In genomic region chr10:90576191-90577098, GRCm38 (mm10) we compare ENCODE assay signal across 8 mouse cellular contexts.
DNase-seq lines count a peak whose midpoint lies in the region; ATAC-seq and TF ChIP-seq lines count a peak whose summit lies in the region.

No protein-coding gene starts in this region.

- DNase-seq in cerebellum, adult 18-20 months, result peak; percentile 40 to 53
- peak; percentile 64 to 84 for DNase-seq in layer of hippocampus, adult 2 months (ENCODE audit: low spot score in 2 of 2)
- DNase-seq in mesoderm, embryonic 11.5 days (ENCODE audit: low read depth, low spot score), result peak; percentile 44
- no peak for DNase-seq in urinary bladder, adult 2 months (ENCODE audit: low spot score)
- no peak for DNase-seq in lung, postnatal 0 days (ENCODE audit: low spot score)

- H3K27ac ChIP-seq in heart, embryonic 12.5 days (ENCODE audit: poor library complexity, severe bottlenecking), result no peak overlapping the region
- peak overlapping the region; percentile 99 for H3K27ac ChIP-seq in layer of hippocampus, adult 2 months
- no peak overlapping the region for H3K27ac ChIP-seq in stomach, embryonic 16.5 days (ENCODE audit: low read length)
- no peak overlapping the region for H3K27ac ChIP-seq in lung, postnatal 0 days (ENCODE audit: low read length)

- H3K9me3 ChIP-seq in heart, embryonic 12.5 days (replicated peaks), result 0 out of 2 replicates have a peak, but pooled peaks cover 2% of the 10 kb centered on the region
- H3K9me3 ChIP-seq in stomach, embryonic 16.5 days (replicated peaks; ENCODE audit: control insufficient read depth, low read length), result no peaks in the 10 kb centered on the region
- H3K9me3 ChIP-seq in lung, postnatal 0 days (ENCODE audit: low read length), result no peaks in the 10 kb centered on the region

- no peaks in the 10 kb centered on the region for H3K36me3 ChIP-seq in heart, embryonic 12.5 days
- no peaks in the 10 kb centered on the region for H3K36me3 ChIP-seq in stomach, embryonic 16.5 days (ENCODE audit: control insufficient read depth, insufficient read depth, low read length)
- no peaks in the 10 kb centered on the region for H3K36me3 ChIP-seq in lung, postnatal 0 days (ENCODE audit: insufficient read depth, low read length)

- H3K9ac ChIP-seq in heart, embryonic 12.5 days, result 0 out of 2 replicates have a peak overlapping the region, but pooled peaks have one; percentile 38
- peak overlapping the region; percentile 35; the same call in 1 of the 2 replicates for H3K9ac ChIP-seq in stomach, embryonic 16.5 days (ENCODE audit: low read length)
- no peak overlapping the region for H3K9ac ChIP-seq in lung, postnatal 0 days (replicated peaks; ENCODE audit: low read depth)

- no peak for TF ChIP-seq EP300 in lung, postnatal 0 days (IDR thresholded peaks at IDR 0.05)

- TF ChIP-seq CTCF in layer of hippocampus, adult 2 months (conservative IDR thresholded peaks at IDR 0.05), result no peak
- TF ChIP-seq CTCF in lung, postnatal 0 days (IDR thresholded peaks at IDR 0.05), result no peak

- H3K4me2 ChIP-seq in heart, embryonic 12.5 days, result peak overlapping the region; percentile 63
- peak overlapping the region; percentile 39 for H3K4me2 ChIP-seq in stomach, embryonic 16.5 days (ENCODE audit: low read depth, low read length)
- no peak overlapping the region for H3K4me2 ChIP-seq in lung, postnatal 0 days (replicated peaks; ENCODE audit: low read depth, low read length)

- peak; percentile 52; the same call in 1 of the 2 replicates for ATAC-seq in common myeloid progenitor, adult 5-6 weeks (replicated peaks; ENCODE audit: low read depth, poor library complexity, severe bottlenecking)
- no peak for ATAC-seq in heart, embryonic 12.5 days (ENCODE audit: insufficient number of reproducible peaks, low FRiP score)
- ATAC-seq in stomach, embryonic 16.5 days (ENCODE audit: insufficient read depth, low FRiP score), result peak; percentile 40; the same call in 1 of the 2 replicates
- ATAC-seq in lung, postnatal 0 days, result no peak

- 32% methylated on average over 29 of the region's 29 CpGs for WGBS in heart, embryonic 12.5 days
- WGBS in stomach, embryonic 16.5 days, result 22% methylated on average over 29 of the region's 29 CpGs
- 27% methylated on average over 29 of the region's 29 CpGs for WGBS in lung, postnatal 0 days

- H3K4me3 ChIP-seq in heart, embryonic 12.5 days, result peak overlapping the region; percentile 24
- H3K4me3 ChIP-seq in layer of hippocampus, adult 2 months, result peak overlapping the region; percentile 80
- peak overlapping the region; percentile 23 for H3K4me3 ChIP-seq in stomach, embryonic 16.5 days (replicated peaks; ENCODE audit: low read length)
- H3K4me3 ChIP-seq in lung, postnatal 0 days (ENCODE audit: low read depth, low read length), result no peak overlapping the region

- H3K4me1 ChIP-seq in heart, embryonic 12.5 days (replicated peaks), result peaks cover 8% of the 10 kb centered on the region; the same call in 1 of the 2 replicates
- H3K4me1 ChIP-seq in stomach, embryonic 16.5 days (ENCODE audit: control insufficient read depth, insufficient read depth, low read length), result 0 out of 2 replicates have a peak, but pooled peaks cover 3% of the 10 kb centered on the region
- no peaks in the 10 kb centered on the region for H3K4me1 ChIP-seq in lung, postnatal 0 days (ENCODE audit: insufficient read depth, low read depth, low read length)

- no peaks in the 10 kb centered on the region for H3K27me3 ChIP-seq in heart, embryonic 12.5 days (replicated peaks)
- no peaks in the 10 kb centered on the region for H3K27me3 ChIP-seq in stomach, embryonic 16.5 days (ENCODE audit: control insufficient read depth, insufficient read depth, low read length)
- no peaks in the 10 kb centered on the region for H3K27me3 ChIP-seq in lung, postnatal 0 days (replicated peaks; ENCODE audit: insufficient read depth, low read length)

Comparison
In these comparisons a context has a peak if more than half of its experiments do, and no peak if none do; other contexts are left out.
1. DNase-seq: peak in cerebellum, adult 18-20 months (2 of 2), layer of hippocampus, adult 2 months (2 of 2) and mesoderm, embryonic 11.5 days (single experiment); none in urinary bladder, adult 2 months (single experiment) and lung, postnatal 0 days (single experiment).
2. ATAC-seq: peak in common myeloid progenitor, adult 5-6 weeks (single experiment) and stomach, embryonic 16.5 days (single experiment); none in heart, embryonic 12.5 days (single experiment) and lung, postnatal 0 days (single experiment).